Mouse (Mus musculus): Measurements from ENCODE around the gene Irak1.

Gene Irak1

DNA sequence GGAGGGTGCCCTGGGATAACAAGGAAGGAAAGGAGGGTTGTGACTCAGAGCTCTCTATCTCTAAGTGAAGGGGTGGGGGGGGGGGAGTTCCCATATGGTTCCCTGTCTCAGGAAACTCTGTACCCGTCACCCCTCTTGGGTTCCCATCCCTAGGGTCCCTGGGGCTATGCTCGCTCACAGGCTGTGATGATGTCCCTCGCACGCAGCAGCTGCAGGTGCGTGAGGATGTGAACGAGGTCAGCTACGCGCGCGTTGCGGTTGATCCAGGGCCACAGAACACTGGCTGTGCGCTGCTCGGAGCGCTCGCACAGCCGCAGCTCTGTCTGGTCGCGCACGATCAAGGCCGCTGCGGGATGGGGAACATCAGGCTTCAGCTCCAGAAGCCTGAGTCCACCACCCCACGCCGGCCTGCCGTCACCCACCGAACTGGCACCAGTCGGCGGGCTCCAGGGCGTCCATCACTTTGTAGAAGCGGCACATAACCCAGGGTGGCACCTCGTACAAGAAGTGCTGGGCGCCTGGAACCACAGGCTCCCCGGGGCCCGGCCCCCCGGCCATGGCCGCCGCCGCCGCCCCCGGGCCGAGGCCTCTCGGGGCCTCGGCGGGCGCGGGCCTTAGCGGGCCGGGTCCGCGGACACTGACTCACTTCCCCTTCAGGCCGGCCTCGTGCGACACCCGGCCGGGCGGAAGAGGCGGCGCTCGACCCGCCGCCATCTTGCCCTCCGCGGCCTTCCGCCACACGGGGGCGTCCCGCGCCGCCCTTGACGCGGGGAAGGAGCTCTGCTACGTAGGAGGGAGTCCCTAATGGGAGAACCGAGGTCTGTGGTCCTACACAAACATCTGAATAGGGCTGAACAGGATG lies at the start of gene Irak1:
Gene Irak1 (minus strand): TSS at position 731 of the 862 bp plus-strand sequence.
- DNase-seq (ENCODE audit: low read depth, low spot score): peak; percentile 18

- DNase-seq (ENCODE audit: low read depth, low spot score): no peak
Observed at GRCm38 (mm10) chrX:74070794-74071193, 47.1 kb upstream of the Irak1 start.

- no peak for DNase-seq (ENCODE audit: low read depth, low spot score)
Observed at GRCm38 (mm10) chrX:74067891-74068290, 44.2 kb upstream of the Irak1 start.

GRCm38 (mm10) chrX:74045107-74045506 lies 21.4 kb upstream of the Irak1 start:
- no peak for DNase-seq (ENCODE audit: low read depth, low spot score)

DNA sequence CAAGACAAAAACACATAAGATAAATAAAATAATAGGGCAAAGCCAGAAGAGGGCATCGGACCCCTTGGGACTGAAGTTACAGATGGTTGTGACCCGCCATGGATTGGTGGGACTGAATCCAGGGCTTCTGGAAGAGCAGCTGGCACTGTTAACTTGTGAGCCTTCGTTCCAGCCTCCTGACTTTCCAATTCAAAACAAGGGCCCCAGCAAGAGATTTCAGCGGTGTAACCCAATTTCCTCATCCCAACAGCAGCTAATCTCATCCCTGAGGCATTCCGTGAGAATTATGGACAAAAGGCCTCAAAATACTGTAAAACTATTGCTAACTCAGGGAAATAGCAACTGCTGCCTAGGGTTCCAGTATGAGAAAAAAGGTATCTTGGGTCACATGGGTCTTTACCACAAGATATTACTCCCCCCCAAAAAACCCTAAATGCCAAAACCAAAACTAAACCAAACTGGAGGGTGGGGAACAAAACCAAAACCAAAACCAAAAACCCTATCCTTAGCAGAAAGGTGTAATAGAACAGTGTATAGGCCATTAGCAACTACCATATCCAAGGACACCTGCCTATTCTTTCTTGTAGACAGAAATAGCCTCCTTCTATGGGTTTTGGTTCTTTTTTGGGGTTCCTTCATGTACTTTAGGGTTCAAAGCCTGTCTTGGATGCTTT lies 14.1 kb upstream of the Irak1 start:
- no peak for DNase-seq (ENCODE audit: low read depth, low spot score)

- no peak for DNase-seq (ENCODE audit: low read depth, low spot score)
Observed at GRCm38 (mm10) chrX:74030000-74030399, 6.3 kb upstream of the Irak1 start.

DNA sequence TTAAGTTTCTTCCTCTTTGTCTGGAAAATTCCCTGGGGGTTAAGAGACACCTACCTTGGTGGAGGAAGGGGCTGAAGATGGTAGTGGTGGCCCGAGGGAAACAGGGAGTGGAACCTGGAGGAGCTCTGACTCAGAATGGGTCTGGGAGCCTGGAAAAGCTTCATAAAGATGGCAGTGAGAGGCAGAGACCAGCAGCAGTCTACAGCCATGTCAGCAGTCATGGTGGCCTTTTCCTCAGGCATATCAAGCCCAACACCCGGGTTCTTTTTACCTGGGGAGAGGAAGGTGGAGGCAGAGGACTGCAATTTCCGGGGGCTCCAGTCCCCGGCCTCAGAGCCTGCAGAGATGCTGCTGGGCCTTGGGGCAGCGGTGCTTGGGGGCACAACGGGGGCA lies 927 bp downstream of the Irak1 start:
- DNase-seq (ENCODE audit: low read depth, low spot score): no peak

DNA sequence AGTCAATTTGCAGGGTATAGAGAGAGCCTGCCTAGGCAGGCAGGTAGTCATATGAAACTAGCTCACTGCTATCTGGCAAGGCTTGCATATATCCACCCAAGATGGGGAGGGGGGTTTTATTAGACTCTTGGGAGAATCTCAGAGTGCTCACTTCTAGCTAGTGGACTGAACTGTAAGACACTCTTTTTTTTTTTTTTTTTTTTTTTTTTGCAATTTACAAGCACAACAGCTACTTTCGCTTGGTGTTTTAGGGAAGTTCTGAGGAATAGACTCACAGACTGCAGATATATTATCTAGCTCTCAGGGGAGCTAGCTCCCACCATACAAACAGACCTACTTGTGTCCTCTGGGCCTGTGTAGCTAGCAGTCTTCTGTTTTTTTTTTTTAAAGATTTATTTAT lies 9.1 kb downstream of the Irak1 start:
- no peak for DNase-seq (ENCODE audit: low read depth, low spot score)

DNA sequence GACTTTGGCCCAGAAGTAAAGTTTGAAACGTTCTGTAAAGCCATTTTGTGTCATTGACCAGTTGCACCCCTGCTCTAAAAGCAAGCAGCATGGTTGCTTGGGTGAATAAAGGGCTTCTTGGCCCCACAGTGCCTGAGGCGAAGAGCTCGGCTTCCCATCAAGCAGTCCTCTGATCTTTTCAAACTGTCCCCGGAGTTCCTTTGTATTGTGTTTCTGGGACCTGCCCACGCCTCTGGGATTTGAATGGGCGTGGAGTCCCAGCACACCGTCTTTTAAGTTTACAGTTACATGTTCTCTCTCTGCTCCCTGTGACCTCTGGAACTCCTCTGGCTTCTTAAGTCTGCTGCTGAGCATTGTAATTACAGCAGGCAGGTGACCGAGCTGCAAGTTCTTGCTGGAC lies 15.7 kb downstream of the Irak1 start:
- no peak for DNase-seq (ENCODE audit: low read depth, low spot score)

GRCm38 (mm10) chrX:74006401-74006800 lies 17.3 kb downstream of the Irak1 start:
- DNase-seq (ENCODE audit: low read depth, low spot score): no peak

GRCm38 (mm10) chrX:74003644-74004043 lies 20.1 kb downstream of the Irak1 start:
- DNase-seq (ENCODE audit: low read depth, low spot score): no peak

DNA sequence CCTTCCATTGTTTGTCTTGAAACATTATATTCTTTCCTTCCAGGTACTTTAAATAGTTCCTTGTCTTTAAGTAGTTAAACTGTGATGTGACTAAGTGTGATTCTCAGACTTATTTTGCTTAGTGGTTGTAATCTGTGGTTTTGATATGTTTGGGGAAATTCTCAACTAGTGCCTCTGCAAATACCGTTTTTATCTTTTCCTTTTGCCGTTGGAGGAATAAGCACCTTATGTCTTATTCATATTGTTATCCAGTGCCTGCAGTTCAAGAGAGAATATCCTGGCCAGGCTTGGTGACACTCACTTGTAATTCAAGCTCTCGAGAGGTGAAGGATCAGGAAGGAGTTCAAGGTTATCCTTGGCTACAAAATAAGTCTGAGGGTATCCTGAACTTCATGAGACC lies 22.7 kb downstream of the Irak1 start:
- no peak for DNase-seq (ENCODE audit: low read depth, low spot score)

DNA sequence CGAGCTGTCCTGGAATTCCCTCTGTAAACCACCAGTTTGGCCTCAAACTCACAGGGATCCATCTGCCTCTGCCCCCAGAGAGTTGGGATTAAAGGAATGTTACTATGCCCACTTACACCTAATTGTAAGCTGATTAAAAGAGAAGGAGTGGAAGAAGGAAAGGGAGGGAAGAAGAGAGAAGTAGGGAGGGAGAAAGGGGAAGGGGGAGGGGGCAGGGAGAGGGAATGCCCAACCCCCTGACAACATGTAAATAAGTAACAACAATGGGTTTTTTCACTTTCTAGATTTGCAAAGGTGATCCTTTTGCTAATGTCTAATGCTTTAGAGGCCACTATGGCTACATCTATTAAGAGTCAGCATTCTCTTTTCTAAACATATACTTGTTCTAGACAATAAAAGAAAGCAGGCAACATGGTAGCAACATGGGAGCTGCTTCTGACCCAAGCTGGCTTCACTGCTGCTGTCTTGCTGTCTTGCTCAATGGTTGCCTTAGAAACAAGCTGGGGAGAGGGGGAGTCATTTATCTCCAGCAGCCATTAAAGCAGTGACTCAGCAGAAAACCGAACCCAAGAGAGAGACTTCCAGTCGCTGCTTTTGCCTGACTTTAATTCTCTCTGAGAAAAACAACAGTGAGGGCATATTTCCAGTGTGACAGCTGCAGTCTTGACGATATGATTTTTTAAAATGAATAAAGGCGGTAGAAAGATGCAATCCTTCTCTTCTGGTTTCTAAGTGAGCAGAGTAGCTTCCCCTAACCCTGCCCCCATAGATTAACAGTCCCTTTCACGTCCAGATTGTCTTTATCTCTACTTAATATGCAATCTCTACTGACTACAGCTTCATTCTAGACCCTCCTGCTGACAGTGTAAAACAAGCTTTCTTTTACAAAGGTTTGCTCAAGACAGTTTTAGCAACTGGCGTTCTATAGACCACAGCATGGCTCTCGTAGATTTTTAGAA lies 24.5 kb downstream of the Irak1 start:
- DNase-seq (ENCODE audit: low read depth, low spot score): no peak

GRCm38 (mm10) chrX:73977783-73978182 lies 45.9 kb downstream of the Irak1 start:
- DNase-seq (ENCODE audit: low read depth, low spot score): no peak

DNA sequence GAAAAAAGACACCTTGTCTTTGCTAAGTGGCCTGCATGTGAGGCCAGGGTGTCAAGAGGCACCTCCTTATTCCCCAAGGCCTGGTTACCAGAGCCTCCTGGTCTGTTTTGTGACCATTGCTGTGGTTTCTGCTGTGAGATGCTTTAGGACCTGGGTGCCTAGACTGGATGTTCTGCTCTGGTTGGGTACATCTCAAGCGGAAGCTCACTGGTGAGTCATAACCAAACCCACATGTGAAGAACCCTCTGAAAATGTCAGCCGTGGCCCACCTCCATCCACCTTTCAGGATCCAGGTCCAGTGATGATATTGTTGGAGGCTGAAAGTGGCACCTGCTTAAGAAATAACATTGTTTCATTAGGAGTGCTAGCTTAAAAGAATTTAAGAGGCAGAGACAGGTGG lies 47.4 kb downstream of the Irak1 start:
- DNase-seq (ENCODE audit: low read depth, low spot score): no peak

- DNase-seq (ENCODE audit: low read depth, low spot score): no peak
Observed at GRCm38 (mm10) chrX:73972774-73973173, 50.9 kb downstream of the Irak1 start.

GRCm38 (mm10) chrX:73970781-73971180 lies 52.9 kb downstream of the Irak1 start:
- DNase-seq (ENCODE audit: low read depth, low spot score): no peak

GRCm38 (mm10) chrX:73969729-73970128 lies 54.0 kb downstream of the Irak1 start:
- DNase-seq (ENCODE audit: low read depth, low spot score): no peak

DNA sequence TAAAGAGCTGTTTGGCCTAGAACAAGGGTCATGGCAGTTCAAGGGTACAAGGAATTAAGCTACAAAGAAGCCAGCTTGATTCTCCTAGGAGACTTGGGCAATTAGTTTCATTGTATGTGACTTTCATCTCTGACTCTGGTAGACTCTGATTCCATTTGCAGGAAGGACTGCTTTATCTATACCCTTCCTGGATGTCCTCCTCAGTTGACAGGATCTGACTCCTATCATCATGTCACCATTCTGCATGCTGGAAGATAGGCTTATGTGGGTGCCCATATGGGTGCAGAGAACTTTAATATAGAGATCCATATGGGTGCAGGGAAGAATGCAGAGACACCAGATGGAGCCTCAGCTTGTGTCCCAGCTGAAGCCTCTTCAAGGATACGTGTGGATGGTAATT lies 54.6 kb downstream of the Irak1 start:
- DNase-seq (ENCODE audit: low read depth, low spot score): no peak

GRCm38 (mm10) chrX:73967177-73968075 lies 56.3 kb downstream of the Irak1 start:
- peak; percentile 85 for DNase-seq (ENCODE audit: low read depth, low spot score)

Measured in retina, adult 2 months (tissue).